ENCODE assay signal across 15 mouse cellular contexts in the genomic region with DNA sequence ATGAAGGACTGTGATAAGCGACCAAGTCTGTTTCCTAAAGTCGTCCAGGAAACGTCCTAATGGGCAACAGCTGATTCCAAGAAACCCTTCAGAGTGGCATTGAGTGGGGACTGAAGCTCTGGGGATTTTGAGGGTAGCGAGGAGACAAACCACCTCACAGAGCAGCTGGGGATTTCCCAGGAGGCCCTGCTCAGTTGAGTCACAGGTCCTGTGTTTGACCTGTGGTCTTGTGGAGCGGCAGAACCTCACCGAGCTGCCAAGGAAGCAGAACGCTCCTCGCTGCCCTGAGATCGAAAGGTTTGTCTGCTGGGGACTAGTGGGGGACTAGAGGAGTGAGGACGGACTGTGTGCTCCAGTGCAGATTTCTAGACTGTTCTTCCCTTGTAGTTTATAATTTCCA. TPM values are rescaled to one million over a fixed set of nuclear protein-coding genes. Genes with fewer than 3 reads are reported as not detected.
DNase-seq lines count a peak whose midpoint lies in the region; ATAC-seq lines count a peak whose summit lies in the region.
"Had no signal": no experiment of that assay in that cellular context is flagged by ENCODE, and none has a peak within 500 bp of the region (broad histone marks: within the 10 kb centered on the region; RNA-seq: fewer than 3 reads in every experiment).

No protein-coding gene starts in this region.

- peak; percentile 23 to 46 for DNase-seq in B cell, adult 2 months
- DNase-seq in MN1 (ENCODE audit: low spot score), result peak; percentile 53
- DNase-seq in naive thymus-derived CD4-positive, alpha-beta T cell, adult 2 months (ENCODE audit: low read depth), result peak; percentile 56
- DNase-seq in cerebellum, adult 9-11 months, result no peak
- DNase-seq in right cerebral cortex, postnatal 4 days, result no peak
- DNase-seq in cerebellum, postnatal 4 days (ENCODE audit: low spot score in 2 of 2), result no peak
- DNase-seq in left cerebral cortex, postnatal 4 days, result no peak
- DNase-seq: adrenal gland, adult 2 months; cerebellum, adult 2 months; gastrocnemius, postnatal 25 days; kidney, adult 8-10 months; kidney, postnatal 14 days had no signal

- intact Hi-C loops in left cerebral cortex, postnatal 4 days (cut with DNase I), result no loop called here

- ATAC-seq in hematopoietic stem cell, adult 5-6 weeks (replicated peaks in 1 of 2; ENCODE audit: insufficient read depth in 1 of 2, low FRiP score in 2 of 2, low TSS enrichment in 1 of 2, low read depth in 1 of 2, poor library complexity in 2 of 2, severe bottlenecking in 2 of 2), result peak; percentile 18 to 31; a peak in 2 of 4 replicates
- ATAC-seq: forebrain, embryonic 13.5 days; liver, embryonic 12.5 days had no signal

RNA-seq across cellular contexts. Expression of gene Tnfrsf9, which starts 13.4 kb away (rescaled TPM):
- total RNA-seq in hematopoietic stem cell, adult 5-6 weeks (2017), result 1.3 TPM in 1 of 2 replicates, not detected in the other
- total RNA-seq in left cerebral cortex, postnatal 4 days (2021), result under 1 TPM in 1 of 2 experiments, not detected in 1; 0.24 TPM

RNA-seq across cellular contexts. Expression of gene Park7, which starts 13.6 kb away (rescaled TPM):
- 354 and 401 TPM in 2 replicates for total RNA-seq in hematopoietic stem cell, adult 5-6 weeks (2017)
- 100 to 1,000 TPM; 207 to 213 TPM for total RNA-seq in left cerebral cortex, postnatal 4 days (2021)

Comparison
In these comparisons a context has a peak if more than half of its experiments do, and no peak if none do; other contexts are left out.
1. DNase-seq: peak in B cell, adult 2 months (2 of 2), MN1 (single experiment) and naive thymus-derived CD4-positive, alpha-beta T cell, adult 2 months (single experiment); none in cerebellum, adult 9-11 months (single experiment), right cerebral cortex, postnatal 4 days (single experiment), cerebellum, postnatal 4 days (0 of 2) and left cerebral cortex, postnatal 4 days (single experiment).